Mouse (Mus musculus) lung, embryonic 14.5 days (tissue): ENCODE results near the gene Pibf1. TPM values are rescaled to one million over a fixed set of nuclear protein-coding genes. Genes with fewer than 3 reads are reported as not detected.

Experiments used
- ATAC-seq: fragments of 200-750 bp; cut with Nextera tagmentation; 2 replicates; pipeline ENCODE4 v1.8.0; 2017; ENCODE audit warnings: mild to moderate bottlenecking, moderate TSS enrichment, moderate library complexity; ENCODE audit not compliant: insufficient read depth
- DNase-seq: peaks from one replicate; pipeline ENCODE4 v3.0.0-alpha.2; 2015
- H3K27ac ChIP-seq: fragments of 300-500 bp; sonication (generic); 2 replicates; pipeline ENCODE4 v1.5.1; 2014; ENCODE audit warnings: low read depth, mild to moderate bottlenecking, moderate library complexity
- H3K27me3 ChIP-seq: fragments of 300-500 bp; sonication (generic); 2 replicates; pipeline ENCODE4 v1.6.1; 2014; ENCODE audit warnings: low read length, control low read depth; ENCODE audit not compliant: insufficient read depth
- H3K36me3 ChIP-seq: fragments of 300-500 bp; sonication (generic); 2 replicates; pipeline ENCODE4 v1.6.1; 2014; ENCODE audit warnings: control low read depth; ENCODE audit not compliant: insufficient read depth
- H3K4me1 ChIP-seq: fragments of 300-500 bp; sonication (generic); 2 replicates; pipeline ENCODE4 v1.6.1; 2014; ENCODE audit warnings: antibody characterized with exemption, control low read depth; ENCODE audit not compliant: insufficient read depth
- H3K4me2 ChIP-seq: fragments of 300-500 bp; sonication (generic); 2 replicates; pipeline ENCODE4 v1.6.1; 2014; ENCODE audit warnings: mild to moderate bottlenecking
- H3K4me3 ChIP-seq: fragments of 300-500 bp; sonication (generic); 2 replicates; pipeline ENCODE4 v1.5.1; 2014; ENCODE audit warnings: low read depth, low read length
- H3K9ac ChIP-seq: fragments of 300-500 bp; sonication (generic); 2 replicates; pipeline ENCODE4 v1.6.1; 2014
- H3K9me3 ChIP-seq: fragments of 300-500 bp; sonication (generic); 2 replicates; pipeline ENCODE4 v1.6.1; 2016; ENCODE audit warnings: low read depth, low read length, control low read depth
- CTCF ChIP-seq: IDR thresholded peaks from 2 replicates; pipeline ENCODE4 v1.5.1; 2016; ENCODE audit warnings: antibody characterized with exemption, low read depth
- WGBS: fragments of 180-500 bp; shearing (Covaris S2); extraction: QIAGEN DNeasy Blood & Tissue Kit; methylation state at CpG from one replicate; pipeline ENCODE4 v1.1.7; 2014; 5-methylcytosine and 5-hydroxymethylcytosine counted together
- polyA plus RNA-seq: library from polyadenylated mRNA; unstranded; fragments of >200 nt; fragmentation: Nextera tagmentation; extraction: Ambion mirVana; gene quantifications from 2 replicates; pipeline ENCODE4 v1.2.1, GENCODE M21; 2014

The Pibf1 gene
- polyA plus RNA-seq, 1 experiment from 2014 or later: 18.9 TPM

DNA sequence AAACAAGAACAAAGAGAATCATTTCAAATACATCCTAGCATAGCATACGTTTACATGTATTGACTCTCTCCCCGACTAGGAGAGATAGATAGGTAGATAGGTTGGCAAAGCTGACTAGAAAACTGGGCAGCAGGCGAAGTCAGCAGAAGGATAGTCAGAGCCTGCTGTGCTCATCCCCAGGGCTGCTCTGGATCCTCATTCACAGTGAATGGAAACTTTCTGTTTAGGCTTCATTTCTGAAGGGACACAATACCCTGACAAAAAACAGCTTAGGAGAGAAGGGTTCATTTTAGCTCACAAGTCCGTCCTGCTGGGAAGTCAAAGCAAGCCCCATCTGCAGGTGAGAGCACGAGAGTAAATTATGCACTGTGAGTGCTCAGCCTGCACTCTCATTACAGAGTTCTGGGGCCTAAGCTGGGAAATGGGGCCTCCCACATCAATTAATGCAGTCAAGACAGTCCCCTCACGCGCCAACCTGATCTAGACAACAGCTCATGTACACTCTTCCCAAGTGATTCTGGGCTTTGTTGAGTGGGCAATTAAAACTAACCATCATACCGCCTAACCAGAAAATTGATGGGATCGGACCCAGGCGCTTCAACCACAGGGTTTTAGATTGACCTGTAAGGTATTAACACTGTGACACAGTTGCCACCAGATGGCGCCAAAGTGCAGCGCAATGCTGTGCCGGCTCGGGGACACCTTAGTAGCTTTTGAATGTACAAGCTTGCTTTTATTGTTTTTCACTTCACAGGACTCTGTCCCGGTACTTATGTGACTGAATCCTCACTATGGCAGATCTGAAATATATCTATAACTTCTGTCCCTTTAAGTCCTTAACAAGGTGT lies 42.8 kb downstream of the Pibf1 start:
- TF ChIP-seq CTCF: peak; percentile 95
- no peaks in the 10 kb centered on the region for H3K9me3 ChIP-seq
- WGBS: 25% methylated on average over 15 of the region's 15 CpGs
- no peak overlapping the region for H3K4me3 ChIP-seq
- no peaks in the 10 kb centered on the region for H3K27me3 ChIP-seq
- DNase-seq: peak; percentile 95
- ATAC-seq: peak; percentile 91
- peaks cover 14% of the 10 kb centered on the region for H3K36me3 ChIP-seq
- no peaks in the 10 kb centered on the region for H3K4me1 ChIP-seq
- no peak overlapping the region for H3K9ac ChIP-seq
- H3K27ac ChIP-seq: no peak overlapping the region
- no peak overlapping the region for H3K4me2 ChIP-seq

DNA sequence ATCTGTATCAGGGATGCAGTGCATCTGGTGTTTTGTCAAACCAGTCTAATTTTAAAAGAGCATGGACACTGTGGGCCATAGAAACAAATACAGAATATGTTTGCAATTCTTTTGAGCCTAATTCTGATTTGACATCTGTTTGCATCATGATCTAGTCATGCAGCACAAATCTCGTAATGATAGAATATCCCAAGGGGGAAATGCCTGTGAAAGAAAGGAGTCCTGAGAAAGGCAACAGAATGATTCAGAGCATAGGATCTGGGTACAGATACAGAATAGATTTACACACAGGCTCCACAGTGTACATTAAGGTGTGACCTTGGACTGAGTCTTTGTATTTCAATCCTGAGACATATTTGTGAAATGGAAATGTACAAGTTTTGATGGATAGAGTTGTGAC lies 47.6 kb downstream of the Pibf1 start:
- Histone ChIP-seq H3K27ac (no peak overlapping the region), H3K4me1 (no peaks in the 10 kb centered on the region), H3K9me3 (no peaks in the 10 kb centered on the region), H3K36me3 (peaks cover 5% of the 10 kb centered on the region), H3K9ac (no peak overlapping the region), H3K4me3 (no peak overlapping the region), H3K27me3 (no peaks in the 10 kb centered on the region), H3K4me2 (no peak overlapping the region)
- DNase-seq (no peak), ATAC-seq (no peak)
- TF ChIP-seq CTCF: no peak
- 89% methylated on average over 1 of the region's 1 CpGs for WGBS

DNA sequence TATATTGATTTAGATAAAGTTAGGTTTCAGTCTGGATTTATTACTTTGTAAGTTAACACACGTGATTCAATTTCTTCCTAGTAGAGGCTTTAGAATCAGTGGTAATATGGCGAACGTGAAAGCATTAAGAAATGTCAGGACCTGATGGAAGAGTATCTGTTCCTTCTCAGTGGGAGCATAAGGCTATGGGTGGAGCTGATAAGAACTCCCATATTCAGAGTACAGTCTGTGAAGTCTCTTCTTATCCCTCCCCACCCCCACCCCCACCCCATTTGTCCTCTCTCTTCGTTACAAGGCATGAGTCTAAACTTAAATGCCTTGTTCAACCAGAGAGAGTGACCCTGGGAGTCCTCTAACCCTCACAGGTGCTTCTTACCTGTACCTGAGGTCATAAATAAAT lies 53.5 kb downstream of the Pibf1 start:
- no peaks in the 10 kb centered on the region for H3K4me1 ChIP-seq
- ATAC-seq (no peak), DNase-seq (no peak)
- H3K4me2 ChIP-seq: no peak overlapping the region
- 0 out of 2 replicates have a peak, but pooled peaks cover 2% of the 10 kb centered on the region for H3K36me3 ChIP-seq
- 83% methylated on average over 4 of the region's 4 CpGs for WGBS
- H3K9ac ChIP-seq: no peak overlapping the region
- H3K9me3 ChIP-seq: no peaks in the 10 kb centered on the region
- no peak overlapping the region for H3K27ac ChIP-seq
- TF ChIP-seq CTCF: no peak
- H3K27me3 ChIP-seq: no peaks in the 10 kb centered on the region
- H3K4me3 ChIP-seq: no peak overlapping the region

DNA sequence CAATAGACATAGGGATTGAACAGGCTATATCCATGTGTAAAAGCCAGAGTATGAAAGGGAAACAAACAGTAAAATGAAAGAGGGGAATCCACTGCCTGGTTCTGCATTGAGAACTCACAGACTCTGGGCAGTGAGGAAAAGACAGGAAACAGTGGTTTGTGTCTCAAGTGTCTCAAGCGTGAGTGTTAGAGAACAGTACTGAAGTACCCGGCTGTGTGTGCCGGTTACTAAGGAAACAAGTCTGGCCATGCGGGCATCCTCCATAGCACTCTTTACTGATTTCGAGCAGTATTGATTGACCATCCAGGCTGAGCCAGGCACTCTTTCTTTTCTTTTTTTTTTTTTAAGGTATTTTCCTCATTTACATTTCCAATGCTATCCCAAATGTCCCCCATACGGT lies 60.7 kb downstream of the Pibf1 start:
- Histone ChIP-seq H3K27ac (no peak overlapping the region), H3K4me2 (no peak overlapping the region), H3K9me3 (no peaks in the 10 kb centered on the region), H3K4me3 (no peak overlapping the region), H3K27me3 (no peaks in the 10 kb centered on the region), H3K36me3 (0 out of 2 replicates have a peak, but pooled peaks cover 2% of the 10 kb centered on the region), H3K4me1 (no peaks in the 10 kb centered on the region), H3K9ac (no peak overlapping the region)
- TF ChIP-seq CTCF: no peak
- DNase-seq (peak; percentile 7), ATAC-seq (no peak)
- WGBS: 70% methylated on average over 6 of the region's 6 CpGs

DNA sequence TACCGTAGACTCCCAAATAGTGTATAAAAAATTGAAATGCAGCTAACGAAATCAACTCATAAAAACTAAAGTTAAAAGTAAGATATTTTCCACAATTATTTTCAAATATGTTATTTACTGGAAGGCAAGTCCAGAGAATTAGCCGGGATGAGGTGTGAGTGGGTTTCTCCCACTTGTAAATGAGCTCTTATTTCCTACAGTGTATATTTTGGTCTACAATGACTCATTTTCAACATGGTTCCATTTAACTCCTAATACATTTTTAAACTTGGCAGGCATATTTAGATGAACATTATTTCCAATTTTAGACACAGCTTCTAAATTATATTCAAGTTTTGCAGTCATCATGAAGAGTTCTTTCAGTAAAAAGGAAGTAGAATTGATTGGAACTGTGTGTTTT lies 63.8 kb downstream of the Pibf1 start:
- Histone ChIP-seq H3K4me1 (no peaks in the 10 kb centered on the region), H3K27ac (no peak overlapping the region), H3K9me3 (no peaks in the 10 kb centered on the region), H3K4me2 (no peak overlapping the region), H3K4me3 (no peak overlapping the region), H3K36me3 (0 out of 2 replicates have a peak, but pooled peaks cover 4% of the 10 kb centered on the region), H3K9ac (no peak overlapping the region), H3K27me3 (no peaks in the 10 kb centered on the region)
- no peak for TF ChIP-seq CTCF
- ATAC-seq (no peak), DNase-seq (no peak)
- 87% methylated on average over 3 of the region's 3 CpGs for WGBS

DNA sequence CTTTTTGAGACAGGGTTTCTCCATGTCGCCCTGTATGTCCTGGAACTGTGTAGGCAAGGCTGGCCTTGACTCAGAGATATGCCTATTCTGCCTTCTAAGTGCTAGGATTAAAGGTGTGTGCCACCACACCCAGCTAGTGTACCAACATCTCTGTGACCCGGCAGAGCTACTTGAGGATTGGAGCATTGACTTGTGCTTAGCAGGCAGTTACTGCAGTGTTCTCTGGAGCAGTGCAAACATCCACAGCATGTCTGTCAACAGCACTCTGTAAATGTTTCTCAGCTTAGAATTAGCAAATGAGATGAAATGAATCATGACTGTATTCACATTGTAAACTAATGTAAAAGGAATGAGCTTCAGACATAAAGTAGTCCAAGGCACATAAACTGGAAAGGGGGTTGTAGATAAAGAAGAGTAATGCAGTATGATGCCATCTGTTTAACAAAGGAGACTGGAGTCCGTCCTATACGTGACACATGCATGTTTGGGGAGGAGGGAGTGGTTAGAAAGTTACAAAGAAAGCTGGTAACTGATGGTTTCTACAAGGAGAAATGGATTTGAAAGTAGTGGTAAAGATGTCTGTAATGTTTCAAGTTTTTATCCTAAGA lies 75.0 kb downstream of the Pibf1 start:
- no peaks in the 10 kb centered on the region for H3K36me3 ChIP-seq
- WGBS: 42% methylated on average over 4 of the region's 4 CpGs
- H3K27me3 ChIP-seq: no peaks in the 10 kb centered on the region
- no peak overlapping the region for H3K9ac ChIP-seq
- 0 out of 2 replicates have a peak overlapping the region, but pooled peaks have one; percentile 12 for H3K27ac ChIP-seq
- H3K9me3 ChIP-seq: no peaks in the 10 kb centered on the region
- no peaks in the 10 kb centered on the region for H3K4me1 ChIP-seq
- peak; percentile 54 for DNase-seq
- H3K4me3 ChIP-seq: no peak overlapping the region
- no peak for TF ChIP-seq CTCF
- no peak overlapping the region for H3K4me2 ChIP-seq
- peak; percentile 73 for ATAC-seq

DNA sequence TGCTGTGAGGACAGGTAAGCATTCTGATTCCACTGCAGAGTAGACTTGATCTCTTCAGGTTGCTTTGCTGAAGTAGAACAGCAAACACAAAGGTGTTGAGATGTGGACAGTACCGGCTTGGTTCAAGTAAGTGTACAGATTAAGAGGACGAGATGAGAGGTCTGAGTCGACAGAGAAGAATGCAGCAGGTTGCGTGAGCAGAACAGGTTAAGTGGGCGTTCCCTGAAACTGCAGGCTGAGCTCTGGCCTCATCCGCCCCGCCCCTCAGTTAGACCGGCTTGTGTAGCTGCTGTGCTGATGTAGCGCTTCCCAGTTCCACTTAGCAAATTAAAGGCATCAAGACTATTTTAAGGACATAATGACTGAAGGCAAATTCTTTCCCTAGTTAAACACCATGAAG lies 77.3 kb downstream of the Pibf1 start:
- H3K4me3 ChIP-seq: no peak overlapping the region
- no peaks in the 10 kb centered on the region for H3K9me3 ChIP-seq
- no peaks in the 10 kb centered on the region for H3K36me3 ChIP-seq
- WGBS: 53% methylated on average over 9 of the region's 9 CpGs
- no peak overlapping the region for H3K4me2 ChIP-seq
- no peak overlapping the region for H3K27ac ChIP-seq
- no peaks in the 10 kb centered on the region for H3K4me1 ChIP-seq
- no peak for TF ChIP-seq CTCF
- no peaks in the 10 kb centered on the region for H3K27me3 ChIP-seq
- DNase-seq (peak; percentile 51), ATAC-seq (peak; percentile 80)
- no peak overlapping the region for H3K9ac ChIP-seq
